Mouse (Mus musculus): ENCODE measurements at regions not wholly inside any gene's neighbourhood (a gene's known extent, or its start where the extent isn't known, plus 50 kb on each side); places are given as distances from the start of the nearest gene placed in this dataset.

DNA sequence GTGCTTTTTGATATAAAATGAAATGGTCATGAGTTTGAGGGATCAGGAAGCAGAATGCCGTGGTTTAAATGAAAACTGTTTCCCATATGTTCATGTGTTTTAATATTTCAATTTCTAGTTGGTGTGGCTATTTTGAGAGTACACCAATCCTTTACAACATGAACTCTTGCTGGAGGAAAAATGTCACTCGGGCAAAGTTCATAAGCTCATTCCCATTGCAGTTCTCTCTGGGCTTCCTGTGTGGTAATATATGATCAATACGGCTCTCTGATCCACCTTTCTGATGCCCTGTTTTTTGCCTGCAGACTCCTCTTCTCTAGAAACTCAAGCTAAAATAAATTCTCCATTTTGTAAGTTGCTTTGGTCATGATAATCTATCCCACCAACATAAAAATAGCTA is 208.5 kb downstream of the Cst10 start:
- TF ChIP-seq POLR2A (IDR thresholded peaks at IDR 0.05; ENCODE audit: low read depth, low read length) (no peak), CTCF (conservative IDR thresholded peaks at IDR 0.05; ENCODE audit: insufficient read depth, insufficient read length, low read depth, low read length) (no peak)

All from kidney, adult 2 months (tissue).